Mouse (Mus musculus) kidney, postnatal 0 days (tissue): ENCODE results near the gene Nmt1. TPM values are rescaled to one million over a fixed set of nuclear protein-coding genes. Genes with fewer than 3 reads are reported as not detected.

Experiments
- ATAC-seq: fragments of 200-750 bp; cut with Nextera tagmentation; replicated peaks from 2 replicates; pipeline ENCODE4 v1.8.0; 2017; ENCODE audit warnings: low read depth, moderate number of reproducible peaks, moderate TSS enrichment, moderate library complexity; ENCODE audit not compliant: low FRiP score
- DNase-seq: peaks from one replicate; pipeline ENCODE4 v3.0.0-alpha.2; 2016; ENCODE audit warnings: low spot score
- H3K27ac ChIP-seq: fragments of 300-500 bp; sonication (generic); 2 replicates; pipeline ENCODE4 v1.5.1; 2014; ENCODE audit warnings: mild to moderate bottlenecking
- H3K27me3 ChIP-seq: fragments of 300-500 bp; sonication (generic); 2 replicates; pipeline ENCODE4 v1.6.1; 2014; ENCODE audit warnings: low read length, mixed read lengths; ENCODE audit not compliant: insufficient read depth
- H3K36me3 ChIP-seq: fragments of 300-500 bp; sonication (generic); 2 replicates; pipeline ENCODE4 v1.6.1; 2014; ENCODE audit warnings: low read length, mixed read lengths; ENCODE audit not compliant: insufficient read depth
- H3K4me1 ChIP-seq: fragments of 300-500 bp; sonication (generic); replicated peaks from 2 replicates; pipeline ENCODE4 v1.6.1; 2014; ENCODE audit warnings: antibody characterized with exemption, low read length, mixed read lengths; ENCODE audit not compliant: insufficient read depth
- H3K4me2 ChIP-seq: fragments of 300-500 bp; sonication (generic); 2 replicates; pipeline ENCODE4 v1.6.1; 2014; ENCODE audit warnings: mild to moderate bottlenecking, low read length, moderate library complexity, mixed read lengths
- H3K4me3 ChIP-seq: fragments of 300-500 bp; sonication (generic); replicated peaks from 2 replicates; pipeline ENCODE4 v1.5.1; 2014; ENCODE audit warnings: low read depth, low read length
- H3K9ac ChIP-seq: fragments of 300-500 bp; sonication (generic); 2 replicates; pipeline ENCODE4 v1.6.1; 2014; ENCODE audit warnings: low read depth, low read length
- H3K9me3 ChIP-seq: fragments of 300-500 bp; sonication (generic); replicated peaks from 2 replicates; pipeline ENCODE4 v1.6.1; 2016; ENCODE audit warnings: low read length, inconsistent platforms, mixed read lengths
- CTCF ChIP-seq: IDR thresholded peaks from 2 replicates; pipeline ENCODE4 v1.5.1; 2016; ENCODE audit warnings: antibody characterized with exemption, low read depth, mild to moderate bottlenecking, moderate library complexity
- WGBS: fragments of 180-500 bp; shearing (Covaris S2); extraction: QIAGEN DNeasy Blood & Tissue Kit; methylation state at CpG from one replicate; pipeline ENCODE4 v1.1.7; 2014; 5-methylcytosine and 5-hydroxymethylcytosine counted together
- polyA plus RNA-seq: library from polyadenylated mRNA; unstranded; fragments of >200 nt; fragmentation: Nextera tagmentation; extraction: Ambion mirVana; gene quantifications from 2 replicates; pipeline ENCODE4 v1.2.1, GENCODE M21; 2015

Gene Nmt1
- polyA plus RNA-seq, 1 experiment from 2014 or later = 60.3 TPM

DNA sequence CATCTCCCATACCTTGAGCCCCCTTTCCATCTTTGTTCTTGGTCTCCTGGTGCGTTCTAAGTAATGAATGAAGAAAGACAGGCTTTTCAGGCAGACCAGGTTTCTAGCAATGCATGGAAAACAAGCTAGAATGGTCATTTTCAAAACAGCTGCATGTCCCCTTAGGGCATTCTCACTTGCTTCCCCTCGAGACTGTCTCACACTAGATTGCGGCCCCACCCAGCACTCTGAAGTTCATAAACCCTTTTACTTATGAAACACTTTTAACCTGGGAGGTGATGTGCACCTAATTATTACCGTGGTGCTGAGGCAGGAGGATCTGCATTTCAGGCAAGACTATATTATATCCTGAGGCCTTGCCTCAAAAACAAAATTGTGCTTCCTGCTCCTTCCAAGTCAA lies 85.8 kb downstream of the Nmt1 start:
- Histone ChIP-seq H3K9me3 (no peaks in the 10 kb centered on the region), H3K9ac (no peak overlapping the region), H3K4me3 (no peak overlapping the region), H3K4me2 (no peak overlapping the region), H3K36me3 (no peaks in the 10 kb centered on the region), H3K27me3 (no peaks in the 10 kb centered on the region), H3K4me1 (peaks cover 32% of the 10 kb centered on the region), H3K27ac (no peak overlapping the region)
- DNase-seq = no peak
- ATAC-seq = no peak
- 74% methylated on average over 4 of the region's 4 CpGs for WGBS
- TF ChIP-seq CTCF = no peak

DNA sequence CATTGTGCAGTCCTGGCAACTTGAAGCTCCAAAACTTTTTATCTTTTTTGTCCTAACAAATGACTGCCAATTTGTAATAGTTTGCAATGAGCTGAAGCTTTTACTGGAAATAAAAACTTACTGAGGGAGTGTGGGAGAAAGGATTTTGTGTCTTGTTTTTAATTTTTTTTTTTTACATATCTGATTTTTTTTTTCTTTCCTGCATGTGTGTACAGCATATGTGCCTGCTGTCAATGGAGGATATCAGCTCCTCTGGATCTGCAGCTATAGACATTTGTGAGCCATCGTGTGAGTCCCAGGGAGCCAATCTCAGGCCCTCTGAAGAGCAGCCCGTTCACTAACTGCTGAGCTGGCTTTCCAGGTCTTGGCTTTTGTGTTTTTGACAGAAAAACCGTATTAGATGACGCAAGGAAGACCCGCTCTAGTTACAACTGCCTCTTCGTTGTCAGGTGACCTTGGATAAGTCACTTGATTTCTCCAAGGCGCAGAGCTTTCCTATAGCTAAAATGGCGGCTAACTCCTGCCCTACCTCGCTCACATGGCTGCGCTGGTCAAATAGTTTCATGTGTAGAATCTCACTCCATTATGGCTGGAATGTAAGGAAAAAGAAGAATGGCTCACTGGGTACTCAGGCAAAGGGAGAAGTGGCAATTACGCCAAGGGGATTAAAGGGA lies 86.4 kb downstream of the Nmt1 start:
- H3K4me2 ChIP-seq = peak overlapping the region; percentile 58
- H3K4me3 ChIP-seq = peak overlapping the region; percentile 48
- 86% methylated on average over 11 of the region's 11 CpGs for WGBS
- H3K9me3 ChIP-seq = no peaks in the 10 kb centered on the region
- DNase-seq = no peak
- no peak for ATAC-seq
- H3K9ac ChIP-seq = peak overlapping the region; percentile 74; the same call in 1 of the 2 replicates
- H3K4me1 ChIP-seq = peaks cover 35% of the 10 kb centered on the region
- no peak for TF ChIP-seq CTCF
- H3K27me3 ChIP-seq = no peaks in the 10 kb centered on the region
- no peaks in the 10 kb centered on the region for H3K36me3 ChIP-seq
- peak overlapping the region; percentile 93; the same call in 1 of the 2 replicates for H3K27ac ChIP-seq

DNA sequence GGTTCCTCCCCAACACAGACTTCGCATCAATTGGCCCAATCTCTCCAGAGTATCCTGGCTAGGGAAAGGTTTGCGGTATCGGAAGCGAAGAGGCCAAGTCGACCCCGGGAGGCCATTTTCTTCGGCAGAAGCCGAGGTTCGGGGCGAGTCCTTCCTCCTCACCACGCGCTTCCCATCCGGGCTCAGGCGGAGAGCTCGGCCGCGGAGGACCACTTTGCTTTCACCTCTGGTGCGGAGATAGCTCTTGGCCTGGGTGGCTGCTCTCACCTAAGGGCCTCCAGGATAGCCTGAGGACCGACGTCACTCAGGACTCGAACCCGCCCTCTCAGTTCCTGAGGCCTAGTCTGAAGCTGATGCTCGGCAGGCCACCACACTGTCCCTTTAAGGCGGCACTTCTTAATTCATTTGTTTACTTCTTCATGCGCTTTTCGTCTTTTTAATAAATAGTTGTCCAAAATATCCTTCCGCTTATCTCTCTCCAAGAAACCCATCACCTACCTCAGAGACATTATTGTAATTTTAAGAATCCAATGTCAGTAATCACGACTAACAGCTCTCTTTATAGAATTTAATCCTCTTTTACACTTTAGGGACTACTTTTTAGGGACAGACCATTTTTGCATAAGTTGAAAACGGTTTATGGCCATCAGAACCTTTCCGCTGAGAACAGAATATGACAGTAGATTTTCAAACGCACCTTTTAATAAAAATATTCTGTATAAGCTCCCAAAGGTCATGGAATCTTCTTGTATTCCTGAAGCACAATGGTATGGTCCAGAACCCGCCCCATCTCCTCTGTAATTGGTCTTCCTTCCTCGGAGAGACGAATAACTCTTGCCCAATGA lies 87.4 kb downstream of the Nmt1 start:
- H3K4me1 ChIP-seq = peaks cover 35% of the 10 kb centered on the region
- WGBS = 1% methylated on average over 34 of the region's 34 CpGs
- no peaks in the 10 kb centered on the region for H3K27me3 ChIP-seq
- peak overlapping the region; percentile 48 for H3K4me3 ChIP-seq
- peak overlapping the region; percentile 58 for H3K4me2 ChIP-seq
- ATAC-seq (peak; percentile 57), DNase-seq (peak; percentile 95)
- H3K27ac ChIP-seq = peak overlapping the region; percentile 93
- H3K36me3 ChIP-seq = no peaks in the 10 kb centered on the region
- no peak for TF ChIP-seq CTCF
- peak overlapping the region; percentile 74 for H3K9ac ChIP-seq
- H3K9me3 ChIP-seq = no peaks in the 10 kb centered on the region

DNA sequence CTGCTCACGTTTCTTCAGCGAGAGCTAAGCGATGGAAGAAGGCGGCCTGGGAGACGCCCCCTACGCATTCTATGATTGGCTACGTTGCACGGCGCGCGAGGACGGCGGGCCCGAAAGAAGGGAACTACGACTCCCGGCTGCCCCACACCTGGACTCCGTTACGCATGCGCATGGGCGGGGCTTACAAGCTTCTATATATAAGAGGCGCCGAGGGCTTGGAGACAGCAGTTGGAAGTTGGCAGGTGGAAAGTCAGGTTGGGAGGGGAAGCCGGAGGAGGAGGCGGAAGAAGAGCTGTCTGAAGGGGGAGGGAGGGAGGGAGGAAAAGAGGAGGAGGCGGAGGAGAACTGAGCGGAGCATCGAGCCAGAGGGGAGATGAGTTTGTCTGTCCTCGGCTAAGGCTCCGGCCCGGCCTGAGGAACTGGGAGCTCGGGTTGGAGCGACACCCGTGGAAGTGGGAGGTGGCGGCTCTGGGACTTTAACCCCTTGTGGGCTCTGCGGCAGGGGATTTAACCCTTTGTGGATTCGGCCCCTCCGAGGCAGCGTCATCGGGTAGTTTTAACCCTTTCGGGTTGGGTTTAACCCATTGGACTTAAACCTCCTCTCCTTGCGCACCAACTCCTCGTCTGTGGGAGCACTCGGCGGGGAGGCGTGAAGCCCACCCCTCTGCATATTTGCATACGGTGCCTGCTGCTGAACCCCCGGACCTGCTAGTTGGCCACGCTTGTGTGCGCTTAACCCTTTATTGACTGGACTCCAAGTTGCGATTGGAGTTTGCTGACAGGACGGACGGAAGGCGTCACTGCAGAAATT lies 88.2 kb downstream of the Nmt1 start, which contains the start of gene Hexim1:
Gene Hexim1 (plus strand): TSS at position 224 of the 811 bp plus-strand sequence.
- Histone ChIP-seq H3K4me2 (peak within 1 kb of the TSS; percentile 89), H3K36me3 (no peaks in the 10 kb centered on the region), H3K9me3 (no peaks in the 10 kb centered on the region), H3K27ac (peak within 1 kb of the TSS; percentile 93), H3K9ac (peak within 1 kb of the TSS; percentile 77), H3K27me3 (no peaks in the 10 kb centered on the region), H3K4me3 (peak within 1 kb of the TSS; percentile 70), H3K4me1 (peaks cover 33% of the 10 kb centered on the region)
- 1% methylated on average over 53 of the region's 53 CpGs for WGBS
- peak; percentile 8; the same call in 1 of the 2 replicates for TF ChIP-seq CTCF
- DNase-seq (peak; percentile 100), ATAC-seq (peak; percentile 93)

DNA sequence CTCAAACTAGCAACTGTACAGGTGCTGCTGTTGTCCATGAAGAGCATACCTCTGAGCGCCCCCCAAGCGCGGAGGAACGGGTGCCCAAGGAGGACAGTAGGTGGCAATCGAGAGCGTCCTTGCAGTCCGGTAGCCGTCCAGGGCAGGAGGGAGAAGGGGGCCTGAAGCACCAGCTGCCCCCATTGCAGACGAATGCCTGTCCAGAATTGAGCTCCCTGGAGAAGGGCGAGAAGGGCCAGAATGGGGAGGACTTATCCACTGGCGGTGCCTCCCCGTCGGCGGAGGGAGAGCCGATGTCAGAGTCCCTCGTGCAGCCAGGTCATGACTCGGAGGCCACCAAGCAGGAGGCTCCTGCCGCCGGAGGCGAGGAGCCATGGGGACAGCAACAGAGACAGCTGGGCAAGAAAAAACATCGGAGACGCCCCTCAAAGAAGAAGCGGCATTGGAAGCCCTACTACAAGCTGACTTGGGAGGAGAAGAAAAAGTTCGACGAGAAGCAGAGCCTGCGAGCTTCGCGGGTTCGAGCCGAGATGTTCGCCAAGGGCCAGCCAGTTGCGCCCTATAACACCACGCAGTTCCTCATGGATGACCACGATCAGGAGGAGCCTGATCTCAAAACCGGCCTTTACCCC lies 89.1 kb downstream of the Nmt1 start:
- H3K4me2 ChIP-seq = peak overlapping the region; percentile 89
- H3K4me1 ChIP-seq = peaks cover 24% of the 10 kb centered on the region; the same call in 1 of the 2 replicates
- H3K9ac ChIP-seq = peak overlapping the region; percentile 77
- H3K9me3 ChIP-seq = no peaks in the 10 kb centered on the region
- TF ChIP-seq CTCF = peak; percentile 74
- peak overlapping the region; percentile 70 for H3K4me3 ChIP-seq
- peak overlapping the region; percentile 90 for H3K27ac ChIP-seq
- H3K27me3 ChIP-seq = no peaks in the 10 kb centered on the region
- no peaks in the 10 kb centered on the region for H3K36me3 ChIP-seq
- ATAC-seq (peak; percentile 18), DNase-seq (peak; percentile 94)
- WGBS = 0% methylated on average over 35 of the region's 35 CpGs
